Mouse (Mus musculus): ENCODE measurements at regions not wholly inside any gene's neighbourhood (a gene's known extent, or its start where the extent isn't known, plus 50 kb on each side); places are given as distances from the start of the nearest gene placed in this dataset.
A peak's percentile ranks its signal among the peaks of the same experiment; 100 is the strongest.

DNA sequence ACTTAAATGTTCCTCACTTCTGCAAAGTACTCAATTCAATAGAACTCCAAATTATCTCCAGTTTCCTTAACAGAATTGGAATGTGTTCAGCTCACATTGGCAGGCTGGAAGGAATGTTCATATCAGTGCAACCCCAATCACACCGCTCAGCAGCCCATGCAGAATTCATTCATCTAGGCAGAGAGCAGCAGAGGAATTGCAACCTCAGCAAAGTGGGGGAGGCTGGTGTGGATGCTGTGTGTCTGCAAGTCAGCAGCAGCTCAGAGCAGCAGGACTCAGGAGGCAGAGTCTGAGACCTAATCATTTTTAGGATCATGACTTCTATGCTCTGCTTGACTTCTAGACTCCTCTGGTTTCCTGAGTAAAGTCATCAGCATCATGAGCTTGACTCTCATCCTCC lies 100.7 kb upstream of the Chrna7 start:
- no peak for DNase-seq

DNA sequence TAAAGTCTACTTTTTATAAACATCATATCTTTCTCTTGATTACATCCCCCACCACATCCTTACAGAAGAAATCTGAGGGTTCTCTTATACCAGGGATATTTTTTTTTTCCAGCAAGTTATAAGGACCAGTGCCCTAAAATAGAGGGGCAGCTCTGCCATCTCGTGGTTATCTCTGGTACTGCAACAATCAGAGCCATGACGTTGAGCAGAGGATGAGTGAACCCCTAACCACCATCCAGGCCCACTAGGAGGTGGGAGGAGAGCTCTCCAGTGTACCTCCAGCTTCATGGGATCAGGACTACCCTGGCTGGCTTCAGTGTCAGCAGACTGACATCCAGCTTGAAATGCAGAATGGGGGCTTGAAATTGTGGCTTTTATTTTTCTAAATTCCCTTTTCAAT lies 107.2 kb upstream of the Chrna7 start:
- peak; percentile 3 to 62 for DNase-seq

DNA sequence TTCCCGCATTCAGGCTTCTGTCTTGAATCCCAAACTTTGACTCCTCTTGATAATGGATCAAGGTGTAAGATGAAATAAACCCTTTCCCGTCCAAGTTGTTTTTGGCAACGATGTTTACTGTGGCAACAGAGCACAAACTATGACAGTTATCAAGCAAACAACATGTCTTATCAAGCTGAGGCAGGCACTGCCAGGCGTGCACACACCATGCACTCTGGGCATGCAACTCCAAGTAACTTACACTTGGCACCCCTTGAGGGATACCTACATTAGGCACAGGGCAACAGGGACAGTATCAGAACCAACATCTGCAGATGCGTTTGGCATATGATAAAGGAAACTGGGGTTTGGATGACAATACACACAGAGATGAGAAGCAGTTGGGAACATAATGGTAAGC lies 108.8 kb upstream of the Chrna7 start:
- DNase-seq, result no peak

DNA sequence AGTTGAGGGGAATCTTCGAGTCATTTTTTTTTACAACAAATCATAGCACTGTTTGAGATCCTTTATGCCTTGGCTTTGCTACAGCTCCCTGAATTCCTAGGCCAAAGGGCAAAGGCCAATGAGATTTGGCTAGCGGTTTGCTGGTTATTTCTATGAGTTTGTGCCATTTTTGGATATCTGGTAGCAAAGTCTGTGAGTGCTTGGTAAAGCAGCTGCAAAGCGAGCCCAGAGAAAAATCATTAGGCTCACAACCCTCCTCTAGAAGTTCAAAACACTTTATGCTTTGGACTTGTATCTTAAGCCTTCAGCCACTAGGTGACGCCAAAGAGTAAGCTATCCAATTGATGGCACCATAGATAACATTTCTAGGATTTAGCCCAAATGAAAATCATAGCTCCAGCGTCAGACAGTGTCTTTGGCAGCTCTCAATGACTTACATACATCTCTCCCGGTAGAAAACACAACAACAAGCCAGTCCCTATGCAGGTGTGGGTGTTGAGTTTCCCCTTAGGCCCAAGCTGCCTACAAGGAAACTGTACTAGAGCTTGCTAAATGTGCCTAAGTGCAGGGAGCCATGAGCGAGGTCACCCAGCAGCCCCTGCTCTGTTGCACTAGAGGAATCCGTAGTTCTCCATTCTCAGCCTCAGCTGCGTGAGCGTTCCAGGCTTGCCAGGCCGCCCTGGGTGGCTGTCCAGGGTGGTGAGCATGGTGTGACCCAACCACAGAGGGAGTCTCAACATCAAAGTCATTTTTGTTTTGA lies 109.8 kb upstream of the Chrna7 start:
- no peak for DNase-seq

DNA sequence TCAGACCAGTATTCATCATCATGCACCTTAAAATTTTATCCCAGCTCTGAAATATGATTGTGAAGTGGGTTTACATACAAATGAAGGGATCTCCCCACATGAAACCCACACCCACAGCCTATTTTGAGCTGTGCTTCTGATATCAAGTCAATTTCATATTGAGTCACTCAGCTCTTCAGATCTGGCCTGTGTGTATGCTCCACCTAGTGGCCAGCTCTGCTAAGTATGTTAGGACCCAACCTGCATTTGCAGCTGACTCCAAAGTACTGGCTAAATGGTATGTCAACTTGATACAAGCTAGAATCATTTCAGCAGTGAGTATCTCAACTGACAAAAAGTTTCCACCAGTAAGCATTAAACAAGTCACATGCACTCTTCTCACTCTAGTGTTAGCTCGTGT lies 109.4 kb upstream of the Otud7a start:
- no peak for DNase-seq

DNA sequence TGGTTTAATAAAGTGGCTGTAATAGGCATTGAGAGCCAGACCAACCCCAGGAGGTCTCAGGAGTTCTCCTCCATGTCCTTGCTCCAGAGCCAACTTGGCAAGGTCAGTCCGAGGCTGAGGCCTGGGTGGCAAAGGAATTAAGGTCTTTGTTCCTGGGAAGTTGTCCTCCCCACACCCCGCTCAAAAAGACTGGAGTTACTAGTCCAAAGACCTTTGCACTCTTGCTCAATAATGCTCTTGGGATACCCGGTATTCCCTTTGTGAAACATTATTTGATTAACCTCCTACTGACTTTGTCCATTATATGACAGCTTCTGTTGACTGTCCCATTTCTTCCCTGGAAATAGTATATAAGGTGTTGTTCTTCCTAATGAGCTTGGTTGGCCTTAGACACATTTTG lies 108.5 kb upstream of the Otud7a start:
- DNase-seq, result no peak

DNA sequence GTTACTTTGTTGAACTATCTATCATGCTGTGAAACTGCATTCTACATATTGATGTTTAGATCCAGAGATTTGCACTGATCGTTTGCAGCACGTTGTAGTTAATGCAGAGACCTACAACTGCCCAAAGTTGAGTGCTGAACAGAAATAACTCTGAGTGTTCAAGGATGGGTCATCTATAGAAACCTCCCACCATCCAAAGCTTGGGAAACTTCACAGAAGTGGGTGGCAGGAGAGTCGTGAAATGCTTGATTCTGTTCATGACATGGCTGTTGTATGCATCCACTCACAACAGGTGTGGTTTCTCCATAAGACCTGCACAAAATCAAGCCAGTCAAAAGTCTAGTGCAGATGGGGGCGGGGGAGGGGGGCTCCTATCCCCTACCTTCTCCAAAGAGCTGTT lies 102.8 kb upstream of the Otud7a start:
- no peak for DNase-seq

DNA sequence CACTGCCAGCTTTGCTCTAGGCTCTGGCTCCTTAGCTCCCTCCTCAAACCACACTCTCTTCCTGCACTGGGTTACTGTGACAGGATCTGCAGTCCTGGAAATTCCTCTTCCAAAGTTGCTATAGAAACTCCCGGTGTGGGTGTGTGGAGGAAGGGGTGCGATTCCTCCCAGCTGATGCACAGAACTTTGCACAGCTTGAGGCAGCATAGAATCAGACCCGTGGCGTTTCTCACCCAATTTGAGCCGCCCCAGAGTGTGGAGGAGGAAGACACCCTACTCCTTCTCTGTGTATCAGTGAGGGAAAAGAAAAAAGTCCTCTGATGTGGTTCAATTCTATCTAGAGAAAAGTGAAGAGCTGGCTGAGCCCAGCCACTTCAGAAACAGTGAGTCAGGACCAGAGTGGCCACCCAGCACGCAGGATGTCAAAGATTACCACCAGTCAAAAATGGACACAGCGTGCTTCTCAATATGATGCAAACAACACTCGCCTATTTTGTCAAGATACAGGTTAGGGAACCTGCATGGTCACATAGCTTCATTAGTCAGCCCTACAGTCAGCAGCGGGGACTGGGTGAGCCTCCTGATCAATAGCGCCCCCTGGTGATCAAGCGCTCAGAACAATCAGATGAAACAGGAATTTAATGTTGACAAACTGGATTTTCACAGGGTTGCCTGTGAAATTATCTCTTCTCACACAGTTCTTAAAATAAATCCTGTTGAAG lies 98.7 kb upstream of the Otud7a start:
- no peak for DNase-seq

DNA sequence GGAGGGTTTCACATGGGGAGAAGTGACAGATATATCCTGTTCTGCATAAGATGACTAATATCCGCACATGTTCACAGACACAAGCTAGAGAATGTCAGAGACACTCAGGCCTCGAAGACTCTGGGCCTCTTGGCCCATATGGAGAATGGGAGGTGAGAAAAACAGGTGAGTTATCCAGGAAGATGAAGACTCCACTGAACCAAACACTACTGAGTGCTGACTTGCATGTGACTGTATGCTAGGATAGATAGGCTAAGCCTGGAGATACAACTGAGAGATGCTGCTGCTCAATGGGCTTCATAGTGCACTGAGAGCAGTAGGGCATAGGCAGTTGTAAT lies 98.2 kb upstream of the Otud7a start:
- no peak for DNase-seq

Data from heart, adult 18-20 months (tissue).